Mouse (Mus musculus): ENCODE measurements around the gene Itgb6.

Itgb6 gene

DNA sequence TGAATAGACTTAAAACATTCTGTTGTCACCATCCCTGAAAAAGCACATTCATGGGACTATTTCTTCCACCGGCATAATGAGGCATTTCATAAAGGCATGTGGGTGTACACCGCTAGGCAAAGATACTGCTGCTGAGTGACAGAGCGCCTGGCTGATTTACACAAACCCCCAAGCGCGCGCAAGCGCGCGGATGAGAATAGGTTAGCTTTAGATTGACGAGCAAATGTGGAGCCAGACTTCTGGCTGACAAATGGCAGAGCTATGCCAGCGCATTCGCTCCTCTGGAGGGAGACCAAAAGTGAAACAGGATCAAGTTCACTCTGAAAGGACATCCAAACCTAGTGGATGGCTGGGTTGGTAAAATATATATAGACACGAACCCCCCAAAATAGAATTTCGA lies at the start of gene Itgb6:
Itgb6 (minus strand) TSS at position 130 of the 400 bp plus-strand sequence.
- DNase-seq (ENCODE audit: low read depth, low spot score): no peak

DNA sequence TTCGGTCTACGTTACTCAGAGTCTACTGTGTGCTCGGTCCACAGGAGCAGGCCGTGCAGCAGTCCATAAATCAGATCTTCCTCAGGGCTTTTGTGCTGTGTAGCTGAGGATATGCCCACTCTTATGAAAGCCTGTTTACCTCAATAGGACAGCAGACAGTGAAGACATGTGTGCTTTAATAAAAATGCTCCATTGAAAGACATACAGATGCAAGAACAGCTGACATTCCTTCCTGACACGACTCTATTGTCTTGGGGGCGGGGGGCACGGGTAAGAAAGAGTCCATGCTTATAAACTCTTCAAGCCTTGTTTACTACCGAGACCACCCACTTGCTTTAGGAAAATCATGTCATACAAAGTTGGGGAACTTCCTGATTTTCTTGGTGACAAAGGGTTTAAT lies 44.0 kb upstream of the Itgb6 start:
- DNase-seq (ENCODE audit: low read depth, low spot score): no peak

- no peak for DNase-seq (ENCODE audit: low read depth, low spot score)
Measured at GRCm38 (mm10) chr2:60756218-60756617, 33.8 kb upstream of the Itgb6 start.

GRCm38 (mm10) chr2:60755101-60755500 lies 32.7 kb upstream of the Itgb6 start:
- DNase-seq (ENCODE audit: low read depth, low spot score): no peak

DNA sequence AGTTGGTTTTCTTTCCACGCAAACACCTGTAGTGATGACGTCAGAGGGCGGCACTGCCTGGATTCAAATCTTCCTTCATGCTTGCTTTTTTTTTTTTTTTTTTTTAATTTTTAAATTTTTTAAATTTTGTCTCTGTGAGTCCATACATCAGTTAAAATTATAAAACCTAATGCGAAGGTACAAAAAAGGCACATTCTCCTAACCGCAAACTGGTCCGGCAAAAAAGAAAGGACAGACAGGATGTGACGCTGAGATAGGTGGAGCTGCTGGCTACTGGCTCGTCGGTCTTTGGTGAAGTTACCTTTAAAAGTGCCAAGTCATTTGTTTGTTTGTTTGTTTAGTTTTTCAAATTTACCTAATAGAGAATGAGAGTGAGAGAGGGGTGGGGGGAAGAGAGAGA lies 28.8 kb upstream of the Itgb6 start:
- no peak for DNase-seq (ENCODE audit: low read depth, low spot score)

DNA sequence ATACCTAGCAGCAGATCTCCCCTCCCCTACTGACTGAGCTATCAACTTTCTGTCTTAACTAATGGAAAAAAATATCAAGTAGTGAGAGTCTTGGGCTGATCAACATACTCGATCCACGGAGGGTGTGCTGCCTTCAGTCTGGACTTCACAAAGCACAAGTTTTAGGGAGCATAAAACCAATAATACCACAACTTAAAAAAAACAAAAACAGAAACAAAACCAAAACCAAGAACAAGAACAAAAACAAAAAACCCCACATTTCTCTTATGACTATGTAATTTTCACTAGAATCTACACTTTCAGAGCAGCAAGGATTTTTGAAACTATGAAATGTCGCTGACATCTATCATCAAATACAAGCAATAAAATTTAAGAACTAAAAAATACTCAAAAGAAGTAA lies 28.1 kb upstream of the Itgb6 start:
- DNase-seq (ENCODE audit: low read depth, low spot score): no peak

GRCm38 (mm10) chr2:60748585-60748984 lies 26.1 kb upstream of the Itgb6 start:
- peak; percentile 16 for DNase-seq (ENCODE audit: low read depth, low spot score)

DNA sequence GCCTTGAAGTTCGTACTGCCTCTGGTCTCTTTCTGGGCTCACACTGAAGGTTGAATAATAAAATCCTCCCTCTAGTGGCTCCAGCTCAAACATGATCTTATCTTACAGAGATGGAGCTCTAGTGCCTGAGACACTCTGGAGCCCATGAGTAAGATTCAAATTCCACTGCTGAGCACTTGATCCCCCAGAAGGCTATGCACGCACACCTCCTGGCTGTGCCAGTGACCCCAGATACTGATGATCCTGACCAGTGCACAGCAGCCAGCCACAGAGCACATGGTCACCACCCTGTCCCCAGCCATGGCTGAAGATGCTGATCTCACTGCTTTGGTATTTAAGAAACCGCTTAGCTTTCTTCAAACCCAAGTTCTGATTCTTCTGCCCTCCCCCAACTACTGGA lies 25.1 kb upstream of the Itgb6 start:
- DNase-seq (ENCODE audit: low read depth, low spot score): no peak

DNA sequence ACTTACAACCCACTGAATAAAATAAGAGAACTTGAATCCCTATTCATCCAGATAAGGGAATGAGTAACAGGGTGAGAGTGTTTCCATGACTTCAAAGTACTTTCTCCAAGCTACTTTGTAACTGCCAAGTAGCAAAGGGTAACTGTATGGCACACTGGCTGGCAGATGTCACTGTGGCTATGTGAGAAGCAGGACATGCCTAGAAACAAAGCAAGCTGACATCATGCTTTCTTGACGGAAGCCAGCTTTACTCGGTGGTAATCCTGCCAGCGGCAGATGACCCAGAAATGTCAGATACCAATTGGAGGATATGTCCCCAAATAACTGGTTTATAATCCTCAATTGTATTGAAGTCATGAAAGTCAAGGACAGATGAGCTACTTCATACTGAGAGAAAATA lies 22.2 kb upstream of the Itgb6 start:
- DNase-seq (ENCODE audit: low read depth, low spot score): no peak

DNA sequence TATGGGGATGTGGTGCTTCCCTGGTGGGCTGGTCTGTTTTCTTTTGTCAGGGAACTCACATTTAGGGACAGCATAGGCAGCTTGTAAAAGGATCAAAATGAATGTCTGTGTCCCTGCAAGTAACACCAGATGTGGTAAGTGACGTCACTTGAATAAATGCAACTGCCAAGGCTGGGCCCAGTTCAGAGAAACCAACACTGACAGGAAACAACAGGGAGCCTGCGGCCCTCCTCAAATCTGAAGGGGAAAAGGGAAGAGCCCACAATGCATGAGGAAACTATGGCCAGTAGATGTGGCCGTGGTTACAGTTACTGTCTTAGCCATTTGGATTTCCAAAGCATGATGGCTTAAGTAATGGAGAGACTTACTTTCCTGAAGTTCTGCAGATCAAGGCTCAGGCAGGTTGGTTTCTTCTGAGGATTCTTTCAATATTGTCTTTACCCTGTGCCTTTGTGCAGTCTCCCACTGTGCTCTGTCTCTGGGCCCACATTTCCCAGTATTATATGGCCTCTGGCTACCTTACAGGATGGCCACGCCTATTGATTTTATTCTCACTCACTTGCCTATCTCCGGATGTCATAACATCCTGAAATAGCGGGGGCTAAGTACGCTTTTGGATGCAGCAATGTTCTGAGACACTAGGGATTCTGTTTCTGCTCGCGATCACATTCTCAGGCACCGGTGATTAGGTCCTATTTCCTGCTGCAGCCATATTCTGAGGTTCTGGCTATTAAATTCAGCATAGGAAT lies 17.1 kb upstream of the Itgb6 start:
- DNase-seq (ENCODE audit: low read depth, low spot score): no peak

GRCm38 (mm10) chr2:60730929-60731328 lies 8.5 kb upstream of the Itgb6 start:
- DNase-seq (ENCODE audit: low read depth, low spot score): peak; percentile 48

- DNase-seq (ENCODE audit: low read depth, low spot score): peak; percentile 89
Measured at GRCm38 (mm10) chr2:60730024-60730423, 7.6 kb upstream of the Itgb6 start.

GRCm38 (mm10) chr2:60728902-60729585 lies 6.6 kb upstream of the Itgb6 start:
- no peak for DNase-seq (ENCODE audit: low read depth, low spot score)

- DNase-seq (ENCODE audit: low read depth, low spot score): no peak
Measured at GRCm38 (mm10) chr2:60724660-60725059, 2.2 kb upstream of the Itgb6 start.

DNA sequence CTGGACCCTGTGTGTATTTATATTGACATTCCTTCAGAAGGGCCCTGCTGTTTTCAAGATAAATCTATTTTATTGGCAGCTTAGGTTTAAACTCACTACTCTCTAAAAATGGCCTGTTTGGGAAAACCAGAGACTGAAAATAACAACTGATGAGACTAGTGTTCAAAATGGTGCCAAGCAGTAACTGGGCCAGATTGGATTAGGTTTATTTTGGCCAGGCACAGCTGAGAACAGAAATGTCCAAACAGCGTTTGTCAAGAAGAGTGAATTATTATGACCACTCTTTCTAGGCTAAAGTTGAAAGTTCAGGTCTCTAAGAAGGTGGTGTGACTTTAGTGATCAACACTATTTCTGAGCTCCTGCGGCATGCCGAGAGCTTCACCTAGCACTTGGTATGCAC lies 524 bp upstream of the Itgb6 start:
- DNase-seq (ENCODE audit: low read depth, low spot score): no peak

- peak; percentile 14 for DNase-seq (ENCODE audit: low read depth, low spot score)
Measured at GRCm38 (mm10) chr2:60720906-60721305, 1.5 kb downstream of the Itgb6 start.

GRCm38 (mm10) chr2:60720205-60720604 lies 2.2 kb downstream of the Itgb6 start:
- DNase-seq (ENCODE audit: low read depth, low spot score): no peak

DNA sequence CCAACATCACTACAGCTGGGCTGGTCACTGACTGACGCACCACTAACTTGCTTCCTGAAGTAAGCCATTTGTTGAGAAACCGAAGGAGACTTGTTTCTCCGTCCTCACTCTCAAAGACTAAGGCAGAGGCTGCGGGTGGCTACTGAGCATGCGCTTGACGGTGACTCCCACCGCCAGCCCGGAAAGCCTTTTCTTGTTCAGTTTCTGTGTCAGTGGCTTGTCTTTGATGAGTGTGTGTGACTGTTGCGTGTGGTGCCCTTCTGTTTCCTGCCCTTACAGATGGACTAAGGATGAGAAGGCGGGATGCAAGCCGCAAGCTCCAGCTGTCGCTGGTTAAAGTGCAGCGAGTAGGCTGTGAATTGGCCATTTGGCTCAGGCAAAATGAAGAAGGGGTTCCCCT lies 5.1 kb downstream of the Itgb6 start:
- DNase-seq (ENCODE audit: low read depth, low spot score): peak; percentile 11

DNA sequence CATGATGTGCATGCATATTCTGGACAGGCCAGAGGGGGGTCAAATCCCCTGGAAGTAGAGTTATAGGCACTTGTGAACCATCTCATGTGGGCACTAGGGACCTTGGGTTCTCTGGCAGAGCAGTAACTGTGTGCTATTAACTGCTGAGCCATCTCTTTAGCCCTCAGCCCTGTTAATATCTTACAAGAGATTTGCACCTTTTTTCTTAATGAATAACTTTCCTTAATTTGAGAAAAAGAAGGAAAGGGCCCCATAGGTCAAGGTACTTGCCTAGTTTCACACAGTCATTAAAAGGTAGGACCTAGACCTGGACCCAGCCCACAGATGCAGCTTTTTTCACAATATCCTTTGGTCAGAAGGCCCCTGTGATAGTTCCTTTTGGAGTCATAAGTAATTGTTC lies 5.9 kb downstream of the Itgb6 start:
- DNase-seq (ENCODE audit: low read depth, low spot score): no peak

- no peak for DNase-seq (ENCODE audit: low read depth, low spot score)
Measured at GRCm38 (mm10) chr2:60715771-60716170, 6.7 kb downstream of the Itgb6 start.

GRCm38 (mm10) chr2:60714971-60715502 lies 7.4 kb downstream of the Itgb6 start:
- no peak for DNase-seq (ENCODE audit: low read depth, low spot score)

- no peak for DNase-seq (ENCODE audit: low read depth, low spot score)
Measured at GRCm38 (mm10) chr2:60714475-60714874, 8.0 kb downstream of the Itgb6 start.

- no peak for DNase-seq (ENCODE audit: low read depth, low spot score)
Measured at GRCm38 (mm10) chr2:60713857-60714256, 8.6 kb downstream of the Itgb6 start.

All from ES-CJ7 (cell line).